Mouse (Mus musculus): ENCODE results near the gene Slc25a11.

The Slc25a11 gene

DNA sequence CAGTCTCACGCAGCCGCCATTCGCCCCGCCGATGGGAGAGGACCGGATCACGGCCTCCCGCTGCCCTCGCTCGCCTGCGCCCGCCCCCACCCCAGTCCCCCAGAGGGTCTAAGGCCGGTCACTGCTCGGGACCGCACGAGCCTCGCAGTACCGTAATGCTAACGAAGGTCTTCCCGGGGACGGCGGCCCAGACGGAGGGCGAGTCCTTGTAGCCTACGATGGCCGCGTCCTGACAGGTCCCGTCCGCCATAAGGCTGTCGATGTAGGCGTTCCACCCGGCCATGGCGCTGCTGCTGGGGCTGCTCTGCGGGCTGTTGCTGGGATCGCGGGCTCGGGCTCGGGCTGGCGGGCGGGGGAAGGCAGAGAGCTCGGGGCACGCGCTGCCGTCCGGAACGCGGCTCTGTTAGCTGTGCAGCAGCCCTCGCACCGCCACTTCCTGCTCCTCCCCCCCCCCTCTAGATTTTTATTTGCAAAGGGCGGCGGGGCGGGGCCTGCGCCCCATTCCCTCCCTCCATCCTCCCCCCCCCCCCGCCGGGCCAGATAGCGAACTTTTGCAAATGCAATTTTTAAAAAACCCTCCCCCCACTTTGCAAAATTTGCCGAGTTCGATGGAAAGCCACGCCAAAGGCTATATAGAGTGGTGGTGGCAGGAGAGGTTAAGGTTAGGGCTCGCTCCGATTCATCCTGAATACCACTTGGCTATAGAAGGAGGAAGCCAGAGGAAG, 7.1 kb upstream of the Slc25a11 start, which contains the start of gene Pfn1:
Gene Pfn1 (minus strand): TSS at position 447 of the 725 bp plus-strand sequence.
- in situ Hi-C loops (cut with MboI; ENCODE audit: low pct_unique_long_range_greater_than_20kb in 1 of 2, low sequenced_read_pairs in 2 of 2, unreplicated experiment in 1 of 2), result no loop called here

DNA sequence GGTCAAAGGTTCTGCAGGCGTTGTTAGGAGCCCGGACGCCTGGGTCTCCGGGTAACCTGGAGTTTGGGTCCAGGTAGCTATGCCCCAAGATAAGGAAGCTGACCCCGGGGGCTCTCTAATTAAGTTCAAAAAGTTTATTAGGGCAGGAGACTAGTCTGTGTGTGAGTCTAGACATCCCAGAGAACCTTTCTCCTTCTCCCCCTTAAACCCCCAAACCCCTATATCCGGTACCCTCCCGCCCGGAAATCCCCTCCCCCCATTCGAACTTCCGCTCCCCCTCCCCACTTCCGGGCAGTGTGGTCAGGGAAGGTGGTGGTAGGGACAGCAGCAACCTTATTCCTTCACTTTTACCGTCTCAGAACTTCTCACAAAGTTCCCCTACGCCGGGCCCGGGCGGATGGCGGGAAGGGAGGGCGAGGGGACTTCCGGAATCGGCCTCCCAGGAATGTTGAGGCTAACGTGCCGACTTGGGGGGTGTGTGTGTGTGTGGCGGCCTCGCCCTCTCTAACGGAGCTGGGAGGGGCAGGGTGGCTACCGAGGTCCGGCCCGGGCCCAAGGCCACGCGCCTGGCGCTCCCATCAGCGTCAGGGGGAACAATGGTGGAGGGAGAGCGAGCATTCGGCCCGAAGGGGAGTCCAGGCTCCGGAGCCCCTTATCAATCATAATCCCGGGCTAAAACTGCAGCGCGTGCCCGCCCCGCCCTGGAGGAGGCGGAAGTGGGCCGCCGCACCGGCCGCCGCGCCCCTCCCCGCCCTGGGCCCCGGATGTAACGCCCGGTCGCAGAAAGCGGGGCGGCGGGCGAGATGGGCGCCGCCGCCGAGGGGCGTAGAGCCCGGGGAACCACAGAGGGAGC, 6.3 kb upstream of the Slc25a11 start:
- in situ Hi-C loops (cut with MboI; ENCODE audit: low pct_unique_long_range_greater_than_20kb in 1 of 2, low sequenced_read_pairs in 2 of 2, unreplicated experiment in 1 of 2), result no loop called here

DNA sequence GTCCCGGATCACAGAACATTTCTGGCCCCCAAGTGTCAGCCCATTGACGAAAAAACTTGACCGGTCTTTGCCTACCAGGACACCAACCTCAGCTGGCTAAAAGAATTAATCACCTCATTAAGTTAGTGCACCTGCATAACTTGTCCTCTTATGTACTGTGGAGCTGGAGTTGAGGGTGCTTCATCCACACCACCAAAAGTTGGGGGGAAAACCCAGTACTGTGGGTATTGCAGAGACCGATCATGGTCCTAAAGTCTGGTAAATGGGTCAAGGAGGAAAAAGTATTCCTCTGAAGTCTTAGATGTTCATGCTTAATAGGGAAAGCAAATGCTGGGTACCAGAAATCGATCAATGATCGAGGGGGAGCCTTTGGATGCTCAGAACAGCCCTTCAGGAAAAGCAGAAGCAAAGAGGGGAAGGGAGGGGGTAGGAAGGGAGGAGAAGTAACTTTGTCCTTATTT, 5.6 kb upstream of the Slc25a11 start:
- in situ Hi-C loops (cut with MboI; ENCODE audit: low pct_unique_long_range_greater_than_20kb in 1 of 2, low sequenced_read_pairs in 2 of 2, unreplicated experiment in 1 of 2), result no loop called here

DNA sequence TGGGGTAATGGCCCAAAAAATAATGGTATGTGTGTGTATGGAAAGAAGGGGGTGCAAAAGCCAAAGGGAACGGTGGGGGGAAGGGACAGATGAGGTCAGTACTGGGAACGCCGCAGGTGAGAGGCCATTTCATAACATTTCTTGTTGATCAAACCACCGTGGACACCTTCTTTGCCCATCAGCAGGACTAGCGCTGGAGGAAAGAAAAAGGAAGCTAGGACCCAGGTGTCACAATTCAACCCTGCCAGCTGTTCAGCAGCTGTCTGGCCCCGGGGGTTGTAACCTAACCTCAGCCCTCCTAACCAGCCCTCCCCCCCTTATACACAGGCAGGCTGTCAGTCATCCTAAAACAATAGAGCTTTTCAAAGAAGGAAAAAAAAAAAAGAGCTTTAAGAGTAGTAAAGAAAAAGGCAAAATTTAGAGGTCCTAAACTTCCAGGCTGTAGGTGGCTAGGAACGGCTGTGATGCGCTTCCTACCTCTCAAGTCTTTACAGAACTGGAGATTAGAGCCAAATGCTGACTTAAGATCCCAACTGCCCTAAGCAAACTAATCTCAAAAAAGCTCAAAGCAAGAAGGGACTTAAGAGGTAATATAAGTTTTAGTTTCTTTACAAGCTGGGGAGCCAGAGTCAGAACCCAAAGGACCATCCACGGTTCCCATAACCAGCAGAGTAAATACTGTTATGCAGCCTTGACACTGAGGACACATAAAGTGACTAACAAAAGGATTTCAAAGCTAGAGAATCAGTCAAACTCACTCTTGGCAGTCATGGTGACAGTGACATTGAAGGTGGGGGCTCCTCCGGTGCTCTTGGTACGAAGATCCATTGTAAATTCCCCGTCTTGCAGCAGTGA, 5.0 kb upstream of the Slc25a11 start:
- in situ Hi-C loops (cut with MboI; ENCODE audit: low pct_unique_long_range_greater_than_20kb in 1 of 2, low sequenced_read_pairs in 2 of 2, unreplicated experiment in 1 of 2), result no loop called here

DNA sequence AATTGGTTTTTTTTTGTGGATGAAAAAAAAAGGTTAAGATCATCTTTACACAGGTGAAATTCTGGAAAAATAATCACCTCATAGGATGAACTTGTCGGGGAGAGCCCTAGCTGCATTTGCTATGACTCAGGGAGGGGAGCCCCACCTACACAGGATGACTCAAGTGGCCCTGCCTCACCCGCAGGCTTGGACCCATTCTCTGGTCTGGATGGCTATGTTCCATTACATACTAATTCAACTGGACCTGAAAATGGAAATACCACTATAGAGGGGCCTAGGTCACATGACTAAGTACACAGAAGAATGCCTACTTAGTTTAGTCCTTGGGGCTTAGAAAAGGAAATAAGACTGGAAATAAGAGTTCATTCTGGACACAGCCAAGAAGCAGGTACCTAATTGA, 4.1 kb upstream of the Slc25a11 start:
- in situ Hi-C loops (cut with MboI; ENCODE audit: low pct_unique_long_range_greater_than_20kb in 1 of 2, low sequenced_read_pairs in 2 of 2, unreplicated experiment in 1 of 2), result no loop called here

DNA sequence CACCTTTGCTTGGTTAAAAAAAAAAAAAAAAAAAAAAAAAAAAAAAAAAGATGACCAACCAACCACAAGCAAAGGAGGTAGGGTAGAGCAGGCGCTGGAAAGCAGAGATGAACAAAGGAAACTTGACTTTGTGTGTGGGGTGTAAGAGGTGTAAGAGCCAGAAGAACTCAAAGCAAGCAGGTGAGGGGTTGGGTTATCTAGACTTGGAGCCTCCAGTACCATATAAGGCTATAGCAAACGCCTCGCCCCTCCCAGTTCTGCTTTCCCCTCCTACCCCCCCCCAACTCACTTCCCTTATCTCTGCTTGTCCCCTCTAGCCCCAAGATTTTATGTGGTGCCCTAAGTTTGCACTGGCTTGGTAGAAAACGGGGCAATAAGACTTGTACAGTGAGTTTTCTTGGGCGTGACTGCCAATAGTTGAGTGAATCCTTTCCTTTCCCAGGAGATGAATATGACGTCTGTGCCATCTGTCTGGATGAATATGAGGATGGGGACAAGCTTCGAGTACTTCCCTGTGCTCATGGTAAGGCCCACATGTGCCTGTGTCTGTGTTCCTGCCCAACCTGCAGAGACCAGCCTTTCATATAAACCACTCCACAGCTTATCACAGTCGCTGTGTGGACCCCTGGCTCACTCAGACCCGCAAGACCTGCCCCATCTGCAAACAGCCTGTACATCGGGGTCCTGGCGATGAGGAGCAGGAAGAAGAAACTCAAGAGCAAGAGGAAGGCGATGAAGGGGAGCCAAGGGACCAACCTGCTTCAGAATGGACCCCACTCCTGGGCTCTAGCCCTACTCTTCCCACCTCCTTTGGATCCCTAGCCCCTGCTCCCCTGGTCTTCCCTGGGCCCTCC, 3.3 kb upstream of the Slc25a11 start:
- in situ Hi-C loops (cut with MboI; ENCODE audit: low pct_unique_long_range_greater_than_20kb in 1 of 2, low sequenced_read_pairs in 2 of 2, unreplicated experiment in 1 of 2), result no loop called here

DNA sequence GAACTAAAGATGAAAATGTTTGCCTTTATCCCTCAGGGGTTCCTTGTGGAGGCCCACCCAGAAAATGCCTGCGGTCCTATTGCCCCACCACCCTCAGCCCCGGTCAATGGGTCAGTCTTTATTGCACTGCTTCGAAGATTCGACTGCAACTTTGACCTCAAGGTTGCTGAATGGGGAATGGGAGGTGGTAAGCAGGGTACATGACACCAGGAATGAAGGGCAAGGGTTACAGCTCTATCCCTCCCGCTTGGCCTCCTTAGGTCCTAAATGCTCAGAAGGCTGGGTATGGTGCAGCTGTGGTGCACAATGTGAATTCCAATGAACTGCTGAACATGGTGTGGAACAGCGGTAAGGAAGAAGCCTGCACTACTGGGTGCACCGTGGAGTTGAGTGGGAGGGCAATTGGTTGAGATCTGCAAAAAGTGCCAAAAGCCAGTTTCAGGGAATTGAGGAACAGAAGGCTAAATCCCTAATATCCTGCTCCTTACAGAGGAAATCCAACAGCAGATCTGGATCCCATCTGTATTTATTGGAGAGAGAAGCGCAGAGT, 2.0 kb upstream of the Slc25a11 start:
- in situ Hi-C loops (cut with MboI; ENCODE audit: low pct_unique_long_range_greater_than_20kb in 1 of 2, low sequenced_read_pairs in 2 of 2, unreplicated experiment in 1 of 2), result no loop called here

DNA sequence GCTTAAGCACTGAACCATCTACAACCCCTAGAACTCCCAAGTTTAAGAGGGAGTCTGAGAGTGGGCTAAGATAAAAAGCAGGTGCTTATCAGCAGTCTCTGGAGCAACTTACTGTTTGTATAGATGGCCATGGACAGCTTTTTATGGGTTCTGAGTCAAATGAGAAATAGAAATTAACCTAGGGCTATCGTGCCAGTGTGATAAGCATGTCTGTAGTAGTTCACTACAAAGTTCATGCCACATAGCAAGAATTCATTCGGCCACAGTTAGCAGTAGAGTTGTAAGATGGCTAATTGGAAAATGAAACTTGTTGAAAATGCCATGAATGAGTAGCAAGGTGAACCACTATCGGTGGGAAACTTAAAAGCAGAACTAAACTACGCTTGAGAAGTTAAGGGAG, 1.2 kb upstream of the Slc25a11 start:
- in situ Hi-C loops (cut with MboI; ENCODE audit: low pct_unique_long_range_greater_than_20kb in 1 of 2, low sequenced_read_pairs in 2 of 2, unreplicated experiment in 1 of 2), result no loop called here

DNA sequence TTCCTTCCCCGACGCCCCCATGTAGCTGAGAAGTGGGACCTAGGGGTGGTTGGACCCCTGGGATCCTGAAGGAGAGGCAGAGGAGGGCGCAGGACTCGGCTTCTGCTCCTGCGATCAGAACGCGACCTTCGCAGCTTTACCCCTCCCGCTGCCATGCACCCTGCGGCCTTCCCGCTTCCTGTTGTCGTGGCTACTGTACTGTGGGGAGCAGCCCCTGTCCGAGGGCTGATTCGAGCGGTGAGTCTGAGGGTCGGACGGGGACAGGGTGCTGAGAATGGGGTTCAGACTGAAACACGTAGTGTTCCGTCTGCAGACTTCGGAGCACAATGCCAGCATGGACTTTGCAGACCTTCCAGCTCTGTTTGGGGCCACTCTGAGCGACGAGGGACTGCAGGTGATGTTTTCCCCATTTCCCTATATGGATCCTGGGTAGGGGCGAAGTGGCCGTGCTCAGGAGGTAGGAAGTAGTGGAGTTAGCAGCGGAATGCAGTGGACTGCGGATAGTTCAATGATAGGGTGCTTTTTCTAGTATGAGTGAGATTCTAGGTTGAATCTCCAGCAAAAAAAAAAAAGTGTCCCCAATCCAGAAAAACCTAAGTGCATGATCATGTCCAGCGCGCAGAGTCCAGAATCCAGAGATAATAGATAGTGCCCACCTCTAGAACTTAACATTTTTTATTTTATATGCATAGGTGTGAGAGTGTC, 589 bp upstream of the Slc25a11 start:
- in situ Hi-C loops (cut with MboI; ENCODE audit: low pct_unique_long_range_greater_than_20kb in 1 of 2, low sequenced_read_pairs in 2 of 2, unreplicated experiment in 1 of 2), result no loop called here

DNA sequence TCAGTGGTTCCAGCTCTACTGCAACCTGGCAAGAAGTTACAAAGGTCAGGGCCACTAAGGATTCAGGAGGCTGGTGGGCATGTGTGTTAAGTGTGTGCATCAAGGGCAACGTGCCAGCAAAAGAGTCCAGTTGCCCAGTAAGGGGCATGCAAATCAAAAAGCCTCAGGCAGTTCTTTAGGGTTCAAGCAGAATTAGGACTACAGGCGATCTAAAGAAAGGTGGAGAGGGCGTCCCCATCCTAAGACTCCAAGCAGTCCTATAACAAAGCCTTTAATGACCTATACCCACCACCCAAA, 1.1 kb downstream of the Slc25a11 start:
- in situ Hi-C loops (cut with MboI; ENCODE audit: low pct_unique_long_range_greater_than_20kb in 1 of 2, low sequenced_read_pairs in 2 of 2, unreplicated experiment in 1 of 2), result no loop called here

DNA sequence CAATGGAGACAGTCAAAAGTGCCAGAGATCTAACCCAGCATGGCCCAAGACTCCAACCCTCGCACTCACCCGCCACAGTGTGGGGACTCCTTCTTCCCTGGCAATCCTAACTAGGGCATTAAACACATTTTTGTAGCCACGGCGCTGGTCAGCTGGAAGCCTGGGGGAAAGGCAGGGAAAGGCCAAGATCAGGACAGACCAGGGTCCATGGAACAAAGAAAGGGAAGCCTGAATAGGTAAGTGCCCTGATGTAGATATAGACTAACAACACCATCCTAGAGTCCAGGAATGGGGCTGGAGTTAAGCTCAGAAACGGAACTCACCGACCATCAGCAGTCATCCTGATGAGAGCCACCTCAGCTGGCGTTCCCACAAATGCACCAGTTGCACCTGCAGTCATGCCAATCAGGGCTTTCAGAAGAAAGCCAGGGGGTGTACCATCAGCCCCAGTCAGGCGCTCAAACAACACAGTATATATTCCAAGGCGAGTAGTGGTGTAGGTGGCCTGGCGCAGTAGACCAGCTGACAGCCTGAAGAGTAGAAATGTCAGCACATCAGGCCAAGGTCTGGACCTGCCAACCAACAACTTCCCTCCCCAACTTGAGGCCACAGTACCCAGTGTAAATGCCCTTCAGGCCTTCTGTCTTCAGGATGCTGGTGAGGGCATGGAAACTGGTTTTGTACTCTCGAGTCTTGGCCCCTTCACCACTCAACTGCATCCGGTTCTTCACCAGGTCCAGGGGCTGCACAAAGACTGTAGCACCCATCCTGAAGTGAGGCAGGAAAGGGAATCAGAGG, 1.6 kb downstream of the Slc25a11 start:
- in situ Hi-C loops (cut with MboI; ENCODE audit: low pct_unique_long_range_greater_than_20kb in 1 of 2, low sequenced_read_pairs in 2 of 2, unreplicated experiment in 1 of 2), result no loop called here

DNA sequence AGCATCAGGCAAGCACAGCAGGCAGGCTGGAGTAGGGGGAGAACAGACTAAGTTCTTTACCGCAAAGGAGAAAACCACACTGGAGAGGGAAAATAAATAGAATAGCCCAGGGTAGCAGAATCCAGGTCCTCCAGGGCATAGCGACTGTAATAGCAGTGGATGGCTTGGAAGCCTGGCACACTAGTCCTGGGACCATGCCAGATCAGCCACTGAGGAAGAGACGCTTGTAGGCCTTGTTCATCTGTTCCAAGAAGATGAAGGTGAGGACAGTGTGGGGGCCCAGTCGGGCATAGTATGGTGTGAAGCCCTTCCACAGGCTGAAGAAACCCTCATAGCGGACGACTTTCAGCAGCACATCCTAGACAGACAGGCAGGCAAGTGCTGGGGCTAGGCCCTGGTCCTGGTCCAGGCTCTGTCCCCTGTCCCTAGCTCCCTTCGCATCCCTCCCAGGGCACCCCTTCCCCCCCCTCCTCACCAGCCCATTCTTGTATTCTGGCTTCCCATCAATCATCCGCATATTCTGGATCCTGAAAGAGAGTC, 2.6 kb downstream of the Slc25a11 start:
- in situ Hi-C loops (cut with MboI; ENCODE audit: low pct_unique_long_range_greater_than_20kb in 1 of 2, low sequenced_read_pairs in 2 of 2, unreplicated experiment in 1 of 2), result no loop called here

DNA sequence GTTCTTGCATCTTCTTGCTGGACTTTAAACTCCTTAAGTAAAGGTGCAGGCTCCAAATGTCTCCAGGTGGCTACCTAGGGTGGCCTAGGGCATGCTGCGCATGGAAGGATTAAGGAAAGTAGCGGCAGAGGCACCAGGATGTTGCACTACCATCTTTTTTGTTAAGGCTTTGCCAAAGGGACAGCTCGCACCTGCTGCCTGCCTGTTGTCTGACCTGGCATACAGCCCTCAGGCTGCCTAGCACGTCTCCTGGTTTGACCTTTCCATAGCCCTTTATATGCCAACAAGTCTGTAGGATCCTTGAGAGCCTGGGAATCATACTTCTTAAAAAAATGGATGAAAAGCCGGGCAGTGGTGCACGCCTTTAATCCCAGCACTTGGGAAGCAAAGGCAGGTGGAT, 4.2 kb downstream of the Slc25a11 start:
- in situ Hi-C loops (cut with MboI; ENCODE audit: low pct_unique_long_range_greater_than_20kb in 1 of 2, low sequenced_read_pairs in 2 of 2, unreplicated experiment in 1 of 2), result no loop called here

DNA sequence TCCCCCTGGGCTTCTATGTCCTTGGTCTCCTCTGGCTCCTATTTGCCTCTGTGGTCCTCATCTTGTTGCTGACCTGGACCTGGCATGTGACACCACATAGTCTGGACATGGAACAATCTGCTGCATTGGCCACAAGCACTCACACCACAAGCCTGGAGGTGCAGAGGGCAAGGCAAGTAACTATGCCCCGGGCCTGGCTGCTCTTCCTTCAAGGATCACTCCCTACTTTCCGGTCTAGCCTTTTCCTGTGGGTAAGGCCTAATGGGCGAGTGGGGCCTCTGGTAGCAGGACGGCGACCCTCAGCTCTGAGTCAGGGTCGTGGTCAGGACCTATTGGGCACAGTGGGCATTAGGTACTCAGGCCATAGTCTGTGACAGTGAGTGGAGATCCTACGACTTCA, 6.0 kb downstream of the Slc25a11 start:
- in situ Hi-C loops (cut with MboI; ENCODE audit: low pct_unique_long_range_greater_than_20kb in 1 of 2, low sequenced_read_pairs in 2 of 2, unreplicated experiment in 1 of 2), result no loop called here

DNA sequence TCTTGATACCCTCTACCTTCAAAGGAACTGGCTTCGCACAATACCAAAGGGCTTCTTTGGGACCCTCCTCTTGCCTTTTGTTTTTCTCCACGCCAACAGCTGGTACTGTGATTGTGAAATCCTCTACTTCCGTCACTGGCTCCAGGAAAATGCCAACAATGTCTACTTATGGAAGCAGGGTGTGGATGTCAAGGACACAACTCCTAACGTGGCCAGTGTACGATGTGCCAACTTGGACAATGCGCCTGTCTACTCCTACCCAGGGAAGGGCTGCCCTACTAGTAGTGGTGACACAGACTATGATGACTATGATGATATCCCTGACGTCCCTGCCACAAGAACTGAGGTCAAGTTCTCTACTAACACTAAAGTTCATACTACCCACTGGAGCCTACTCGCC, 7.3 kb downstream of the Slc25a11 start:
- in situ Hi-C loops (cut with MboI; ENCODE audit: low pct_unique_long_range_greater_than_20kb in 1 of 2, low sequenced_read_pairs in 2 of 2, unreplicated experiment in 1 of 2), result no loop called here

DNA sequence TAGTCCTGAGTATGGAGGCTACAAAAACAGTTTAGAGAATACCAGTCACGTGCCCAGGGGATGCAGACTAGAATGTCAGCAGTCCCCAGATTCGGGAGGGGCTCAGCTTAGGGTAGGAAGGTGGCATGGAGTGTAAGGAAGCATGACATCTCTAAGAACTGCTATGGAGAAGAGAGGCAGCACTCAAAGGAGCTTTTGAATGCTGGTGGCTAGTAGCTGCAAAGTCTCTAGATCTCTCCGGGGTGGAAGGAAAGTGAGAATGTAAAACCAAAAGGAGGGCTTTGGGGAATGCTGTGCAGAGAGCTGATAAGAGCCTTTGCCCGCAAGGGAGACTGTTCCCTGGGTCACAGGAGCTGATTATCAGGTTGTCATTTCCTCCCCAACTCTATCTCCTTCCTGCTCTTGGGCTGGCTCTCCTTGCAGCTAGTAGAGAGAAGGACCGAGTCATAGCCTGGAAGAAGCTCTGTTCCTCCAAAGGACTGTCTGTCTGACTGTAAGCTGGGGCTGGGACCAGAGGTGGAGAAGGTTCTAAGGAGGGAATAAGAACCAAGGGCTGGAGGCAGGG, 8.5 kb downstream of the Slc25a11 start, which contains the start of gene Gp1ba:
Gene Gp1ba (plus strand): TSS at position 409 of the 565 bp plus-strand sequence.
- in situ Hi-C loops (cut with MboI; ENCODE audit: low pct_unique_long_range_greater_than_20kb in 1 of 2, low sequenced_read_pairs in 2 of 2, unreplicated experiment in 1 of 2), result no loop called here
